Comparison of ENCODE assay signal across 30 mouse cellular contexts in the genomic region with DNA sequence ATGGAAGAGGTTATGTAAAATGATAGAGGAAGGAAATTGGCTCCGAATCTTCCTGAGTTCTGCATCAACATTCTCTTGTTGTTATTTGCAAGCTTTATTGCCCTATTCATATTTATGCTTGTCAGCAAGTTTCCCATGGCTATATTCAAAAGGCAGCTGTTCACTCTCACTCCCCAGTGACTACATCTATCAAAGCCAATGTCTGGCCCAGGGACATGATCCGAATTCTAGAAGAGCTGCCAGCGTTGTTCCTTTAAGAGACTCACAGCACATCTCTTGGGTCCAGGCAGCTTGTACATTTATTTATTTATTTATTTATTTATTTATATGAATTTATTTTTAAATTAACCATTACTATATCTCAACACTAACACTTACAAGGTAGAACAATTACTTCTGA.
DNase-seq lines count a peak whose midpoint lies in the region; ATAC-seq and TF ChIP-seq lines count a peak whose summit lies in the region.
"Had no signal": no experiment of that assay in that cellular context is flagged by ENCODE, and none has a peak within 500 bp of the region (broad histone marks: within the 10 kb centered on the region; RNA-seq: fewer than 3 reads in every experiment).

No protein-coding gene starts in this region.

- no peak for ATAC-seq in forebrain, embryonic 14.5 days
- no peak for ATAC-seq in forebrain, embryonic 12.5 days (ENCODE audit: low FRiP score)
- ATAC-seq in kidney, postnatal 0 days (replicated peaks; ENCODE audit: low FRiP score, low read depth) = no peak
- ATAC-seq in kidney, embryonic 16.5 days (ENCODE audit: low FRiP score, low TSS enrichment) = no peak
- peak; percentile 27; the same call in 1 of the 2 replicates for ATAC-seq in neural tube, embryonic 11.5 days (ENCODE audit: insufficient read depth, low FRiP score, low TSS enrichment)
- ATAC-seq in neural tube, embryonic 15.5 days (ENCODE audit: low FRiP score) = no peak
- ATAC-seq: activated CD4-positive, CD25-positive, alpha-beta regulatory T cell, adult 4 months; forebrain, embryonic 16.5 days; intestine, postnatal 0 days had no signal

- H3K4me1 ChIP-seq in forebrain, embryonic 14.5 days (ENCODE audit: control insufficient read depth, insufficient read depth, low read length) = no peaks in the 10 kb centered on the region
- no peaks in the 10 kb centered on the region for H3K4me1 ChIP-seq in forebrain, embryonic 12.5 days
- H3K4me1 ChIP-seq in kidney, postnatal 0 days (replicated peaks; ENCODE audit: insufficient read depth, low read length) = no peaks in the 10 kb centered on the region
- no peaks in the 10 kb centered on the region for H3K4me1 ChIP-seq in kidney, embryonic 16.5 days (ENCODE audit: insufficient read depth, low read length)
- no peaks in the 10 kb centered on the region for H3K4me1 ChIP-seq in neural tube, embryonic 11.5 days (ENCODE audit: control insufficient read depth, insufficient read depth, low read length)
- no peaks in the 10 kb centered on the region for H3K4me1 ChIP-seq in neural tube, embryonic 15.5 days
- H3K4me1 ChIP-seq: heart, embryonic 10.5 days; heart, embryonic 15.5 days; lung, embryonic 15.5 days had no signal

- H3K27me3 ChIP-seq in forebrain, embryonic 14.5 days (replicated peaks; ENCODE audit: control insufficient read depth, insufficient read depth, low read length) = no peaks in the 10 kb centered on the region
- H3K27me3 ChIP-seq in forebrain, embryonic 12.5 days = no peaks in the 10 kb centered on the region
- H3K27me3 ChIP-seq in kidney, postnatal 0 days (ENCODE audit: insufficient read depth, low read length) = no peaks in the 10 kb centered on the region
- H3K27me3 ChIP-seq in kidney, embryonic 16.5 days (ENCODE audit: insufficient read depth, low read length) = no peaks in the 10 kb centered on the region
- H3K27me3 ChIP-seq in neural tube, embryonic 11.5 days (ENCODE audit: control insufficient read depth, insufficient read depth, low read length) = no peaks in the 10 kb centered on the region
- no peaks in the 10 kb centered on the region for H3K27me3 ChIP-seq in neural tube, embryonic 15.5 days (replicated peaks)
- H3K27me3 ChIP-seq: CH12.LX; heart, embryonic 15.5 days; lung, embryonic 15.5 days had no signal

- H3K36me3 ChIP-seq in forebrain, embryonic 14.5 days (ENCODE audit: control insufficient read depth, insufficient read depth, low read length) = no peaks in the 10 kb centered on the region
- no peaks in the 10 kb centered on the region for H3K36me3 ChIP-seq in forebrain, embryonic 12.5 days (replicated peaks)
- no peaks in the 10 kb centered on the region for H3K36me3 ChIP-seq in kidney, postnatal 0 days (ENCODE audit: insufficient read depth, low read length)
- no peaks in the 10 kb centered on the region for H3K36me3 ChIP-seq in kidney, embryonic 16.5 days (ENCODE audit: insufficient read depth, low read length)
- H3K36me3 ChIP-seq in neural tube, embryonic 11.5 days (ENCODE audit: control insufficient read depth, insufficient read depth, low read length) = no peaks in the 10 kb centered on the region
- no peaks in the 10 kb centered on the region for H3K36me3 ChIP-seq in neural tube, embryonic 15.5 days
- H3K36me3 ChIP-seq: heart, embryonic 10.5 days; heart, embryonic 15.5 days; lung, embryonic 15.5 days had no signal

- WGBS in forebrain, embryonic 14.5 days = 94% methylated on average over 3 of the region's 3 CpGs
- WGBS in forebrain, embryonic 12.5 days = 91% methylated on average over 3 of the region's 3 CpGs
- 71% methylated on average over 3 of the region's 3 CpGs for WGBS in kidney, postnatal 0 days
- 77% methylated on average over 3 of the region's 3 CpGs for WGBS in kidney, embryonic 16.5 days
- 78% methylated on average over 3 of the region's 3 CpGs for WGBS in neural tube, embryonic 11.5 days
- WGBS in neural tube, embryonic 15.5 days = 33% methylated on average over 3 of the region's 3 CpGs

- H3K9me3 ChIP-seq in forebrain, embryonic 14.5 days (replicated peaks; ENCODE audit: control insufficient read depth, low read length) = no peaks in the 10 kb centered on the region
- no peaks in the 10 kb centered on the region for H3K9me3 ChIP-seq in forebrain, embryonic 12.5 days
- H3K9me3 ChIP-seq in kidney, postnatal 0 days (replicated peaks; ENCODE audit: low read length) = no peaks in the 10 kb centered on the region
- H3K9me3 ChIP-seq in kidney, embryonic 16.5 days (ENCODE audit: low read length) = no peaks in the 10 kb centered on the region
- H3K9me3 ChIP-seq in neural tube, embryonic 11.5 days (ENCODE audit: control insufficient read depth, low read length) = no peaks in the 10 kb centered on the region
- no peaks in the 10 kb centered on the region for H3K9me3 ChIP-seq in neural tube, embryonic 15.5 days (replicated peaks)
- H3K9me3 ChIP-seq: heart, embryonic 10.5 days; heart, embryonic 15.5 days; lung, embryonic 15.5 days had no signal

- no peak overlapping the region for H3K9ac ChIP-seq in forebrain, embryonic 14.5 days (ENCODE audit: low read length)
- H3K9ac ChIP-seq in forebrain, embryonic 12.5 days = no peak overlapping the region
- H3K9ac ChIP-seq in kidney, postnatal 0 days (ENCODE audit: low read depth, low read length) = no peak overlapping the region
- H3K9ac ChIP-seq in kidney, embryonic 16.5 days (replicated peaks; ENCODE audit: low read length) = no peak overlapping the region
- H3K9ac ChIP-seq in neural tube, embryonic 11.5 days (ENCODE audit: low read length) = no peak overlapping the region
- no peak overlapping the region for H3K9ac ChIP-seq in neural tube, embryonic 15.5 days (replicated peaks)
- H3K9ac ChIP-seq: heart, embryonic 15.5 days; liver, embryonic 14.5 days; lung, embryonic 15.5 days had no signal

- no peak overlapping the region for H3K4me2 ChIP-seq in forebrain, embryonic 14.5 days (ENCODE audit: low read length)
- H3K4me2 ChIP-seq in forebrain, embryonic 12.5 days = no peak overlapping the region
- no peak overlapping the region for H3K4me2 ChIP-seq in kidney, postnatal 0 days (ENCODE audit: low read length)
- H3K4me2 ChIP-seq in kidney, embryonic 16.5 days (replicated peaks; ENCODE audit: low read depth, low read length) = no peak overlapping the region
- H3K4me2 ChIP-seq in neural tube, embryonic 11.5 days (ENCODE audit: low read depth) = no peak overlapping the region
- H3K4me2 ChIP-seq in neural tube, embryonic 15.5 days = no peak overlapping the region
- H3K4me2 ChIP-seq: heart, embryonic 15.5 days; lung, embryonic 15.5 days; midbrain, embryonic 11.5 days had no signal

- no peak overlapping the region for H3K4me3 ChIP-seq in forebrain, embryonic 14.5 days (ENCODE audit: low read depth, low read length)
- no peak overlapping the region for H3K4me3 ChIP-seq in forebrain, embryonic 12.5 days (replicated peaks)
- no peak overlapping the region for H3K4me3 ChIP-seq in kidney, postnatal 0 days (replicated peaks; ENCODE audit: low read depth, low read length)
- H3K4me3 ChIP-seq in kidney, embryonic 16.5 days (ENCODE audit: low read length) = no peak overlapping the region
- H3K4me3 ChIP-seq in neural tube, embryonic 11.5 days (ENCODE audit: low read depth, low read length) = no peak overlapping the region
- H3K4me3 ChIP-seq in neural tube, embryonic 15.5 days (replicated peaks) = no peak overlapping the region
- H3K4me3 ChIP-seq: heart, embryonic 10.5 days; heart, embryonic 15.5 days; lung, embryonic 15.5 days had no signal

- peak; percentile 7 for DNase-seq in forebrain, embryonic 14.5 days (ENCODE audit: low spot score)
- DNase-seq in kidney, postnatal 0 days (ENCODE audit: low spot score) = peak; percentile 17
- DNase-seq in neural tube, embryonic 11.5 days (ENCODE audit: low spot score) = no peak
- no peak for DNase-seq in right cerebral cortex, postnatal 4 days
- DNase-seq in frontal cortex, postnatal 10 days (ENCODE audit: low spot score in 2 of 2) = no peak
- DNase-seq: adrenal gland, adult 2 months; adrenal gland, postnatal 36 days; cerebellum, adult 9-10 months; cerebellum, postnatal 36 days; gastrocnemius, postnatal 10 days; heart, adult 11 months; kidney, adult 9 months; kidney, postnatal 25 days; liver; right cerebral cortex, adult 18-20 months; thymus, adult 18-20 months; thymus, postnatal 25 days had no signal

- TF ChIP-seq CTCF in kidney, postnatal 0 days (IDR thresholded peaks at IDR 0.05; ENCODE audit: low read depth) = no peak

- H3K27ac ChIP-seq in forebrain, embryonic 14.5 days (ENCODE audit: low read depth, low read length) = no peak overlapping the region
- H3K27ac ChIP-seq in forebrain, embryonic 12.5 days = no peak overlapping the region
- no peak overlapping the region for H3K27ac ChIP-seq in kidney, postnatal 0 days
- no peak overlapping the region for H3K27ac ChIP-seq in kidney, embryonic 16.5 days (ENCODE audit: low read length)
- no peak overlapping the region for H3K27ac ChIP-seq in neural tube, embryonic 11.5 days (ENCODE audit: low read depth, low read length)
- no peak overlapping the region for H3K27ac ChIP-seq in neural tube, embryonic 15.5 days (replicated peaks)
- H3K27ac ChIP-seq: heart, embryonic 10.5 days; heart, embryonic 15.5 days; liver, embryonic 14.5 days; lung, embryonic 15.5 days; stomach, postnatal 0 days had no signal

Comparison
In these comparisons a context has a peak if more than half of its experiments do, and no peak if none do; other contexts are left out.
1. DNase-seq: peak in forebrain, embryonic 14.5 days (single experiment) and kidney, postnatal 0 days (single experiment); none in neural tube, embryonic 11.5 days (single experiment), right cerebral cortex, postnatal 4 days (single experiment) and frontal cortex, postnatal 10 days (0 of 2).